Mouse (Mus musculus): Measurements from ENCODE around the gene Atxn7l2.

The Atxn7l2 gene

DNA sequence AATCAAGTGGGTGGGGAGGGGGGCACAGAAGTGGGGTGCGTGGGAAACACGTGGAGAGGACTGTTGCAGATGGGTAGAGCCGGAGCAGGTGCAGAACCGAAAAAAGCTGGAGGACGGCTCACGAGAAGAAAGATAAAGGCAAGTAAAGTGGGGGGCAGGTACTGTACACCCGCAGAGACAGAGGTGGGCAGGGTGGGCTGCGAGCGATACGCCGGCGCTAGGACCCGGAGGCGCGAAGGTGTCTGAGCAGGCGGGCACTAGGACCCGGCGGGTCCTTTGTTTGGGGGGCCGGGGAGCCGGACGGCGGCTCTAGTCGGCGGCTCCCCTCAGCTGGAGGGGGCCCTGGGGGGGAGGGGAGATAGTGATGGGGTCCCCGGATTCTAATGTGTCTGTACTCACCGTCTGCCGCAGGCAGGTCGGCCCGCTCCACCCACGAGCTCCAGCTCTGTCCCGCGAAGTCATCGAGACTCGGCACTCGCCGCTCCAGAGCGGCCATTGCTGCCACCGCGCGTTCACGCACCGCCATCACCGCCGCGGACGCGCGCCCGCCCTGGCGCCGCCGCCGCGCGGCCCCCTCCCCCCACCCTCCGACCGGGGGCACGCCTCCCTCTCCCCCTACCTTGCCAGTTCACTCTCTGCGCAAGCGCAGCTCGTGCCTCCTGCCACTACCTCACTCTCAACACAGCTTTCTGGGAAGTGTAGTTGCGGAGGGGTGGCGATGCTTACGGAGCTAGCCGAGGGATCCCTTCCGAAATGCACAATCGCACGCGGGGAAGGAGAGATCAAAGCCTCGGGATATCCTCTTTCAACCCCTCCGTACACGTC is 576 bp downstream of the Atxn7l2 start:
- no peak for TF ChIP-seq GATA4 (IDR thresholded peaks at IDR 0.05; ENCODE audit: insufficient replicate concordance, low read length)

DNA sequence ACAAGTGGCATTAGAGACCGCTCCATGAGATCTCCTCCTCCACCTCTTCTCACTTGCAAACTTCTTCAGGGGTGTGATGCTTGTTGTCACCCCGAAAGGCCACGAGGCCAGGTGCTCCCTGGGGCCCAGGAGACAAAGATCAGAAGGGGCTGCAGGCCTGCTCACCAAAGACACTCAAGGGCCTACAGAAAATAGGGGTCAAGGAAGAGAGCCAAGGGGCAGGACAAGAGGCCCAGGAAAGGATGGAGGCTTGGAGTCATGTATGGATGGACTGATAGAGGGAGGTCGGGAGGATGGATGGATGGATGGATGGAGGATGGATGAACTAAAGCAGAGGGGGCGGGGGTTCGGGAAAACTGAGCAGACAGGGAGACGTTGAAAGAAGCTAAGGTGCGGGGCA is 1.2 kb downstream of the Atxn7l2 start:
- no peak for TF ChIP-seq GATA4 (IDR thresholded peaks at IDR 0.05; ENCODE audit: insufficient replicate concordance, low read length)

DNA sequence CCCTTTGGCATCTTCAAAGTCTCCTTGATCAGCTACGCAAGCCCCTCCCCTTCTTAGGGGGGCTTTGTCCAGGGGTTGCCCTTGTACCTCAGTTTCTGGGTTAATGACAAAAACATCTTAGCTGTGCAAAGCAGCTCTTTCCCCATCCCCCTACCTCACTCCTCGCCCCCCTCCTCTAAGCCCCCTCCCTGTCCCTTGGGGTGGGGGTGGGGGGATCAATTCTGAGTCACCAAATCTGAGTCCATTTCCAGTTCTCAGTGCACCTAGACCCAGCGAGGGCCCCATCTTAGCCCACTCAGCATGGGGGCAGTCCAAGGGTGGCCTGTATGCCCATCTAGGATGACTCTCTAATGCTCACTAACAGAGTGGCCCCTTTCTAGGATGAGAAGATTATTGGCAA is 1.7 kb downstream of the Atxn7l2 start:
- no peak for TF ChIP-seq GATA4 (IDR thresholded peaks at IDR 0.05; ENCODE audit: insufficient replicate concordance, low read length)

DNA sequence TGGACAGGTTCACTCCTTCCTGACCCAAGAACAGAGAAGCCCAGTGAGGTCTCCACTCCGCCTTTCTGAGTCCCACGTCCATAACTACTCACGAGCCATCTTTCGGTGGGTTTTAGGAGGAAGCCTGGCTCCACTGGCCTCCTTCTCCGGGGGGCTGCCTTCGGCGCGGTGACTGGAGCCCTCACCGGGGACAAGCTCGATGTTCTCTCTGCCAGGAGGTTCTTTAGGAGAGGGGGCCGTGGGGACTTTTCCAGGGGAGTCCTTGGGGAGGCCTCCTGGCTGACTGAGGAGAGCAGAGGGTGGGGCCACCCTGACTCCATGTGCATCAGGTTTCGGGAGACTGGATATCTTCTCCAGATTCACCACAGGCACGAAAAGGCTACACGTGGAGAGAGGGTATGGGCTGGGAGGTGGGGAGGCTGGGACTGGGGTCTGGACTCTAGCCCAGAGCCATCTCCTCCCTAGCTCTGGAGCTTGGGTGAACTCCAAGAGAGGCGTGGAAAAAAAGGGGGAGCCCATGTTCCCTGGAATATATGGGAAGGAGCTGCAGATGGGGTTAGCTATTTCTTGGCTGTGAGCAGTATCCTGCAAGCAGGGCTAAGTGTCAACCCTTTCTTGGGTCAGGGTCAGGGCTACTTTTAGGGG is 3.9 kb downstream of the Atxn7l2 start:
- no peak for TF ChIP-seq GATA4 (IDR thresholded peaks at IDR 0.05; ENCODE audit: insufficient replicate concordance, low read length)

DNA sequence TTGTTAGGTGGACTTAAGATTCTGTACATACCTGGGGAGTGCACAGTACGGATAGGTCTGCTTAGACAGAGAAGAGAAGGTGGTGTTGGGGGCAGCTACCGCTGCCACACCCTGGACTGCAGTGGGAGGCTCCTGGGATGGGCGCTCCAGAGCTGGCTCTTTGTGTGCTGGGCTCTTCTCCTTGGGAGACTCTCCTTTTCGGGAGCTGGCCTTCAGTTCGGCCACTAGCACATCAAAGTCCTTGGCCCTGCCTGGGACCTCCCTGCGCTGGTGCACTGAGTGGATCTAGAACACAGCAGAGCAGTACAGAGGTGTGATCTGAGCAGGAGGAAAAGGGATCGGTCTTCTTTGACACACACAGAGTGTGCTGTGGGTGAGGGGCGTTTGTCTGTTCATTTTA is 5.1 kb downstream of the Atxn7l2 start:
- no peak for TF ChIP-seq GATA4 (IDR thresholded peaks at IDR 0.05; ENCODE audit: insufficient replicate concordance, low read length)

DNA sequence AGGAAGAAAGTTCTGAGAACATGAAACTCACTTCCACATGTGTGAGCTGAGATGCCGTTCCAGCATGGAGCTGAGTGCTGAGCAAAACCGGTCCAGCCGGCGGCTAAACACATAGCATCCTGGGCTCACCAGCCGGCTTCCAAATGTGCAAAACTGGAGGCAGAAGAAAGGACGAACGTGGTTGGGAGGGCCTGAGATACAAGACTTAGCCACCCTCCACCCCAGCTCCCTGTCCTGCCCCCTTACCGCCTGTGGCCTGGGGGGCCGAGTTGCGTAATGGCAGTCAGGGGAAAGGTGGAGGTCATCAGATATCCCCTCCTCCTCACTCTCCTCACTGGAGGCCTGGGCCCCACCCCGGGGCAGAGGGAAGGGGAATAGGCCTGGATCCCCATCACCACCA is 6.3 kb downstream of the Atxn7l2 start:
- TF ChIP-seq GATA4 (IDR thresholded peaks at IDR 0.05; ENCODE audit: insufficient replicate concordance, low read length), result no peak

DNA sequence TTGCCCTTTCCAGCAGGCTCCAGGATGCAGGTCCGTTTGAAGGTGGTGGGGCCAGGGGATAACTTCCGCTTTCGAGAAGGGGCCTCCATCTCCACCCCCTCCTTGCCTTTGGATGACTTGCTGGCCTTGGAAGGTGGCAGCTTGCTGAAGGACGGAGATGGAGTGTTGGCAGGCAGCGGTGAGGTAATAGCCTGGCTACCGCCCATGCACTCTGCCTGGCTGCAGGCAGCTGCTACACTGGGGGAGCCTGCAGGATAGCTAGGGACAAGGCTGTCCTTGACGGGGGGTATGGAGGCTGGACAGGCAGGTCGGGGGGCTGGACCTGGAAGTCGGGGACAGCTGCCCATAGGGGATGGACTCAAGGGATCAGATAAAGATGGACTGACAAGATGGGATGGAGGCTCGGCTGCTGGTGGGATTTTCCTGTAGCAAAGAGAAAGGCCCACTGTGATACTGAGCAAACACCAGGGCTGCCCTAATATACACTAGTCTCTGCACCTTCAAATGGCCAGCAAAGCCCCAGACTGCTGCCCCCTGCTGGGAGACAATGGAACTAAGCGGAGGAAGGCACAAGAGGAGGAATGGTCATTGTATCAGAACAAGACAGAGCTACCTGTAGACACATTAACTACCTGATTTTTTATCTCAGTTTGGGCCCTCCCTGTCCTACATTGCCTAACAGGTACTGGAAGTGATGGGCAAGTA is 7.0 kb downstream of the Atxn7l2 start:
- no peak for TF ChIP-seq GATA4 (IDR thresholded peaks at IDR 0.05; ENCODE audit: insufficient replicate concordance, low read length)

DNA sequence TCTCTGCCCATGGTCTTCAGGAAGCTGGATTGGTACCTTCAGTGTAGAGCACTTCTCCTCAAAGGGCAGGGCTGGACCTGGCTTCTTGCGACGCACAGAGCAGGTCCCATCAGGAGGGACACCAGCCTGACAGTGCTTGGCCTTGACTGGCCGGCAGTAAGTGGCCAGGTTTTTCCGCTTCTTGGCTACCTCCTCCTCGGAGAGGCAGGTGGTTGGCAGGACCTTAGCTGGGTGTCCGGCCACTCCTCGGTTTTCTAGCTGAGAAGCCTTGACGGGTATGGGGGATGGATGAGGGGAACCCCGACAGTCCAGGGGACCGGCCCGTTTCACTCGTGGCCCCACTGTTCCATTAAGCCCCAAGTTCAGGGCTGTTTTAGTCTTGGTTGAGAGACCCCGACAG is 7.5 kb downstream of the Atxn7l2 start:
- no peak for TF ChIP-seq GATA4 (IDR thresholded peaks at IDR 0.05; ENCODE audit: insufficient replicate concordance, low read length)

DNA sequence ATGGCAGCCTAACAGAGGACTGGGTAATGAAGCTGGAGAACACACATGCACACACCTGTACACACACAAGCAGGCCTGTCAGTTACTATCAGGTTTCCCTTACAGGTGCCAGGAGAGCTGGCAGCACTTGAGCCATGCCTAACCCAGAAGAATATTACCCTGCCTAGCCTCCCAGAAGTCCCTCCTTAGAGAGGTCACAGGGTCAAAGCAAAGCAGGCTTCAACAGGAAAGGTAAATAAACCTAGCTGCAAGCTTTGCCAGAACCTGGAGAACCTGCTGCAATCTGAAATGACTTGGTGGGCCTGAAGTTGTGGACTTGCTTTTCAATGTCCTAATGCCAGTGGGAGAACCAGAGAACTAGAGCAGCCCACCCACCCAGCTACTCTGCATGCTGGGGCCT is 8.2 kb downstream of the Atxn7l2 start:
- TF ChIP-seq GATA4 (IDR thresholded peaks at IDR 0.05; ENCODE audit: insufficient replicate concordance, low read length), result no peak

DNA sequence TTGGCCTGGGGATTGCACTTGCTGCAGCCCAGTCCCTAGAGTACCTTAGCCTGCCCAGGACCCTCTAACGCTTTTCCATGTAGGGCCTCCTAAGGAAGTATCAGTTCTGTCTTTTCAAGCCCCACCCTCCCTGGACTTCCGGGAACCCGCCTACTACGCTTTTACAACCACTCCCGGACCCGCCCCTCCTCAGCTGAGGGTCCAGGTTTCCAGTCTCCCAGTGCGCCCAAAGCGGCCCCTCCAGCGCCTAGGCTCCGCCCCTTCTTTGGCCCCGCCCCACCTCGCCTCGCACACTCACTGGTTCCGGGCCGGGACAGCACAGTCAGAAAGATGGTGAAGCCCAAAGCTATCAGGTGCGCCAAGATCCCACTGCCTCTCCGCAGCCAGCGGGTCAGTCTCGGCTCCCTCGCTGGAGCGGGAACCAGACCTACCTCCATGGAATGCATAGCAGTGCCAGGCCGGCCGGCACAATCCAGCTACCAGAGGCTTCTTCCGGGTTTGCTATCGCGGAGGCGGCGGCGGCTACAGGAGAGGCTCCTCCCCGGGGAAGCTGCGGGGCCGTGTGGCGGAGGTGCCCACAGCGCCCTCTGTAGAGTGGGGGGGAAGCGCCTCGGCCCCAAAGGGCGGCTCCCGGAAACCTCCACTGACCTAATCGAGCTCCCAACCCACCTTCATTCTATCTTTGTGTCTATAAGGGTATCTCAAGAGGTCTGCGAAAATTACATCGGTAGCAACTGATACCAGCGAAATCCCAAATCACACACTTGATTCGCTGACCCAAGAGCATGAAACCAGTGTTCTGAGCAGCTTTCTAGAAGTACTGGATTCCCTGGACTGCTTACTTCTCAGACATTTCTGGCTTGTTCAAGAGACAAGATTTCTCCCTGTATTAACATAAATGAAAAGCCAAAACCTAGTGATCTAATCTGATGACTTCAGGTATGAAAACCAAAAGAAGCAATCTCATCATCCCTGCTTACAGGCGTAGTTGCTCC is 10.1 kb downstream of the Atxn7l2 start, which contains the start of gene Cyb561d1:
TSS of gene Cyb561d1 (minus strand) at position 884 of the 995 bp plus-strand sequence.
- peak; percentile 87; the same call in 1 of the 2 replicates for TF ChIP-seq GATA4 (IDR thresholded peaks at IDR 0.05; ENCODE audit: insufficient replicate concordance, low read length)

DNA sequence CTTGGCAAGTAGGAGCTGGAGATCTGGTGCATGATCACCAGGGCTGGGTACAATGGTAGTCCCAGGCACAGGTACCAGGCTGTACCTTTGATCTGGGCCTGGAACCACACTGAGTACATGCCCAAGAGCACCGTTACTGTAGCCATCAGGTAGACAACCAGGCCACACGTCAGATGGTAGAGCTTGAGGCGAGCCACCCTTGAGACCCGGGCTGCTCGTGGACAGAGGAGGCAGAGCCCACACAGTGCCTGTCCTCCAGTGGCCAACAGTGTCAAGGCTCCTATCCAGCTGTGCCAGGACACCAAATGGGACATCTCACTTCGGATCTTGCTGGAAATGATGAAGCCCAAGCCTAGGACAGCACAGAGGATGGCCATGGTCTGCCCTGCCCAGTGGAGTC is 11.5 kb downstream of the Atxn7l2 start:
- no peak for TF ChIP-seq GATA4 (IDR thresholded peaks at IDR 0.05; ENCODE audit: insufficient replicate concordance, low read length)

DNA sequence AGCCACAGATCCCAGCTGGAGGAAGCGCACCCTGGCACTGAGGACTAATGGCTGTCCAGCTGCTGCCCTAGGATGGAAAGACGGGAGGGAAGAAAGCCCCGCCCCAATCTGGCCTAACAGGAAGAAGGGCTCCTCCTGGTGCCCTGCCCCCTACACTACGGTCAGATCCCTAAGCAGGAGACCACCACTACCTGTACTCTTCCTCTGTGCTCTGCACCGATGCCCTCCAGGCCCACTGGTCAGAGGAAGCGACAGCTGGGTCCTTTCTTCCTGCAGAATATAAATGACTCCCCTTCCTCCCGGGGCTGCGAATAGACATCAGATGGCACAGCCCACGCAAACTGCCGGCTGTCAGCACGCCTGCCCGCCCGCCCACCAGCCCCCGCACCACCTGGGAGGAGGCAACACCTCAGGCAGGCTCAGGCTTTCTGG is 13.7 kb downstream of the Atxn7l2 start:
- no peak for TF ChIP-seq GATA4 (IDR thresholded peaks at IDR 0.05; ENCODE audit: insufficient replicate concordance, low read length)

DNA sequence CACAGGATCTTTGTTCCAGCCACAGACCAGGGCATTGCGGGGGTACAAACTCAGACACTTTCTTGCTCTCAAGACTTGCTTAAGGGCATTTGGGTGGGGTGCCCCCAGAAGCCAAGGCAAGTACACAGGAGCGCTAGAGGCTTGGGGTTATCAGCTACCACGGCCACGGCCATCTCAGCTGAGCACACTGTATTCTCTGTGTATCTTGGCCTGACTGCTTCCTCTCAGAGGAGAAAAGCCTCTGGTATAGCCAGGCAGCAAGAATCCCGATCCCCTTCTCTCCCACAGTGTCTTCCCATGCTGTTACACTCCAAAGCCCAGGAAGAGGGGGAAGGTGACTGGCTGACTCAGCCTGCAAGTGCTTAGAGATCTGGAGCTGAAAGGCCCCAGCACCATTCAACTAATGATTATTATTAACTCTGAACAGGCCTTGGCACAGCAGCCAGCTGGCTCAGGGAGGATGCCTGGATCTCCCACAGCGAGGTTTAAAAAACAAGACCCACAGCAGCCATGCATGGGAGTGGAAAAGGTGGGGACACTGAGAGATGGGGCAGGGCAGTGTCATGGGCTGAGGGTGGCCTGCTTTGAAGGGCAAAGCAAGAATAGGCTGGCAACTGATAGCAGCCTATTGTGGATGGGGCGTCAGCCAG is 14.7 kb downstream of the Atxn7l2 start:
- TF ChIP-seq GATA4 (IDR thresholded peaks at IDR 0.05; ENCODE audit: insufficient replicate concordance, low read length), result no peak

DNA sequence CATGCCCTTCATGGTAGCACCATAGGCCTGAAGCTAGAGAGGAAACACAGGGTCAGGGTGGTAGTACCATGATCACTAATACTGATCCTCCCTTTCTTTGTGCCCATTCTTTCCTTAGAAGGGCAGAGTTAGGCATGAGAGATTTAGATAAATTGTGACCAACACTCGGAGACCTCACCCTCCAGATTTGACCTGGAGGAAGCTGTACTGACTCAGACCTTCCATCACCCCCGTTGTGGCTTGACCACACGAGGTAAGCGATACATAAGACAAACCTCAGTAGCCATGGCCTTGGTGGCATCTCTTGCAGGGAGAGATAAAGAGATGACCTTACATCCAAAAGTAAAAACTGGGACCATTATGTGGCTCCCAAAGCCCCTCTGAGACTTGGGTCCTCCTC is 15.4 kb downstream of the Atxn7l2 start:
- no peak for TF ChIP-seq GATA4 (IDR thresholded peaks at IDR 0.05; ENCODE audit: insufficient replicate concordance, low read length)

All from liver, adult (tissue).